Mouse (Mus musculus) midbrain, embryonic 11.5 days (tissue): ENCODE data around the gene Ggt7. TPM values are rescaled to one million over a fixed set of nuclear protein-coding genes. Genes with fewer than 3 reads are reported as not detected.
"Not testable (repeated sequence)": the region's sequence is repeated elsewhere in the genome, so short reads cannot be mapped to it uniquely, and the experiment has no call there.

Experiments used
- ATAC-seq: fragments of 200-750 bp; cut with Nextera tagmentation; 2 replicates; pipeline ENCODE4 v1.8.0; 2017; ENCODE audit warnings: moderate TSS enrichment, moderate library complexity; ENCODE audit not compliant: low FRiP score
- DNase-seq: peaks from one replicate; pipeline ENCODE4 v3.0.0; 2015; ENCODE audit warnings: low spot score; ENCODE audit errors: missing footprints
- H3K27ac ChIP-seq: fragments of 300-500 bp; sonication (generic); 2 replicates; pipeline ENCODE4 v1.5.1; 2014; ENCODE audit warnings: low read depth, low read length
- H3K27me3 ChIP-seq: fragments of 300-500 bp; sonication (generic); 2 replicates; pipeline ENCODE4 v1.6.1; 2014; ENCODE audit warnings: mild to moderate bottlenecking, low read length, moderate library complexity, mixed read lengths; ENCODE audit not compliant: control insufficient read depth, insufficient read depth
- H3K36me3 ChIP-seq: fragments of 300-500 bp; sonication (generic); 2 replicates; pipeline ENCODE4 v1.6.1; 2014; ENCODE audit warnings: mild to moderate bottlenecking, low read length, moderate library complexity, mixed read lengths; ENCODE audit not compliant: control insufficient read depth, insufficient read depth
- H3K4me1 ChIP-seq: fragments of 300-500 bp; sonication (generic); 2 replicates; pipeline ENCODE4 v1.6.1; 2014; ENCODE audit warnings: low read length; ENCODE audit not compliant: control insufficient read depth, insufficient read depth
- H3K4me2 ChIP-seq: fragments of 300-500 bp; sonication (generic); 2 replicates; pipeline ENCODE4 v1.6.1; 2014; ENCODE audit warnings: mild to moderate bottlenecking, moderate library complexity
- H3K4me3 ChIP-seq: fragments of 300-500 bp; sonication (generic); 2 replicates; pipeline ENCODE4 v1.5.1; 2014; ENCODE audit warnings: low read depth, low read length
- H3K9ac ChIP-seq: fragments of 300-500 bp; sonication (generic); 2 replicates; pipeline ENCODE4 v1.6.1; 2014; ENCODE audit warnings: low read length
- H3K9me3 ChIP-seq: fragments of 300-500 bp; sonication (generic); 2 replicates; pipeline ENCODE4 v1.6.1; 2016; ENCODE audit warnings: low read length; ENCODE audit not compliant: control insufficient read depth
- WGBS: fragments of 180-500 bp; shearing (Covaris S2); extraction: QIAGEN DNeasy Blood & Tissue Kit; methylation state at CpG from one replicate; pipeline ENCODE4 v1.1.7; 2014; 5-methylcytosine and 5-hydroxymethylcytosine counted together
- polyA plus RNA-seq: library from polyadenylated mRNA; unstranded; fragments of >200 nt; fragmentation: Nextera tagmentation; extraction: Ambion mirVana; gene quantifications from 2 replicates; pipeline ENCODE4 v1.2.1, GENCODE M21; 2014

Gene Ggt7
- polyA plus RNA-seq, 1 experiment from 2014 or later, result 12.9 TPM

- no peak for ATAC-seq
- H3K27me3 ChIP-seq, result no peaks in the 10 kb centered on the region
- H3K4me3 ChIP-seq, result no peak overlapping the region
- H3K36me3 ChIP-seq, result no peaks in the 10 kb centered on the region
- H3K9ac ChIP-seq, result no peak overlapping the region
- DNase-seq, result no peak
- H3K4me2 ChIP-seq, result no peak overlapping the region
- no peak overlapping the region for H3K27ac ChIP-seq
- H3K4me1 ChIP-seq, result no peaks in the 10 kb centered on the region
- H3K9me3 ChIP-seq, result no peaks in the 10 kb centered on the region
Measured at GRCm38 (mm10) chr2:155539696-155540095, 21.7 kb upstream of the Ggt7 start.

DNA sequence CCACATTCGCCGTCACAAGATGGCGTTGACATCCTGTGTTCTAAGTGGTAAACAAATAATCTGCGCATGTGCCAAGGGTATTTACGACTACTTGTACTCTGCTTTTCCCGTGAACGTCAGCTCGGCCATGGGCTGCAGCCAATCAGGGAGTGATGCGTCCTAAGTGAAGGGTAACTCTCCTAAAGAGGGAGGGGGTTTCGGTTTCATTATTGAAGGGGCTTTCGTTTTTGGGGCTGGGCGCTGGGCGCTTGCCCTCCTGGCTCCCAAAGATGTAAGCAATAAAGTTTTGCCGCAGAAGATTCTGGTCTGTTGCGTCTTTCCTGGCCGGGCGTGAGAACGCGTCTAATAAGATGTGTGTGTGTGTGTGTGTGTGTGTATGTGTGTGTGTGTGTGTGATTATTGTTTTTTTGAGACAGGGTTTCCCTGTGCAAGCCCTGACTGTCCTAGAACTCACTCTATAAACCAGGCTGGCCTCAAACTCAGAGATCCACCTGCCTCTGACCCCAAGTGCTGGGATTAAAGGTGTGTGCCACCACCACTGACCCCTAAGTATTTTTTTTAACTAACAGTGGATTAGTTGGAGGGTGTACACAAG lies 20.5 kb upstream of the Ggt7 start:
- H3K4me3 ChIP-seq, H3K4me1 ChIP-seq, H3K9ac ChIP-seq, H3K36me3 ChIP-seq, DNase-seq, H3K4me2 ChIP-seq, ATAC-seq, H3K27me3 ChIP-seq, H3K9me3 ChIP-seq, H3K27ac ChIP-seq: not testable (repeated sequence)
- WGBS, result 82% methylated on average over 12 of the region's 19 CpGs

DNA sequence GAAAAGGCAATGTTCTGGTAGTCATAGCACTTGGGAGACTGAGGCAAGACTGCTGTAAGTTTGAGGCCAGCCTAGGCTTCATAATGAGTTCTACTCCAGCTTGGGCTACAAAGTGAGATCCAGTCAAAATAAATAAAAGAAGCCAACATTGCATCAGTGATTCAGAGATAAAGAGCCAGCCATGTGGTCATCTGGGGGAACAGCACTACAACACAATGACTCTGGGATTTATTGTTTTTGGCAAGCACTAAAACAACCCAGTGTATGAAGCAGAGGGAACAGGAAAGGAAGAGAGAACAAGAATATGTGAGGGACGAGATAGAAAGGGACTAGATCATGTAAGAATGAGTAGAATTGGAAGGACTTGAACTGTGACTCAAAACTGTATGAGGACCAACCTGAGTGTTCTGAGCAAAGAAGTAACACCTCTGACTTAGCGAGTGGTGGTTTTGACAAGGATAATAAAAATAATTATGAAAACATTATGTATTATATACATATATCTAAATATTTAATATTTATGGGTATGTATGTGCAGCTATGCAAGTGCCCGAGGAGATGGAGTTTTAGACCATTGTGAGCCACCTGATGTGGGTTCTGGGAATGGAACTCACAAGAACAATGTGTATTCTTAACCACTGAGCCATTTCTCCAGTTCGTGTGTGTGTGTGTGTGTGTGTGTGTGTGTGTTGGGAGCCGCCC lies 19.9 kb upstream of the Ggt7 start:
- H3K9ac ChIP-seq, result no peak overlapping the region
- H3K4me2 ChIP-seq, result no peak overlapping the region
- no peaks in the 10 kb centered on the region for H3K9me3 ChIP-seq
- H3K27me3 ChIP-seq, result no peaks in the 10 kb centered on the region
- no peak overlapping the region for H3K27ac ChIP-seq
- 84% methylated on average over 5 of the region's 5 CpGs for WGBS
- DNase-seq (no peak), ATAC-seq (no peak)
- H3K4me3 ChIP-seq, result no peak overlapping the region
- H3K36me3 ChIP-seq, result no peaks in the 10 kb centered on the region
- no peaks in the 10 kb centered on the region for H3K4me1 ChIP-seq

DNA sequence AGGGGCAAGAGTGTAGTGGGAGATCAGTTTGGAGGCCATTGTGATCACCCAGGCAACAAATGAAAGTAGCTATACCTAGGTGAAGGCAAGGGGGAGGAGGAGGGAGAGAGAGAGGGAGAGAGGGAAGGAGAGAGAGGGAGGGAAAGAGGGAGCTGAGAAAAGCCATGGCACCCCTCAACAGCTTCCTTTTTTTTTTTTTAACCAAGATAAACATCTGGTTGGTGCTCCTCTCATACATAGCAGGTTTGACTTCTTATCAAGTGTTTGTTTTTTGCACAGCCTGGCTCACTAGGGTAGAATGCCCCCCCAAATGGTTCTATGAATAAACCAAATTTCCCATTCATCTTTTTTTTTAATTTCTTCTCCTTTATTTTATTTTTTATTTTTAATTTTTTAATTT lies 18.3 kb upstream of the Ggt7 start:
- H3K36me3 ChIP-seq, result no peaks in the 10 kb centered on the region
- H3K4me3 ChIP-seq, result no peak overlapping the region
- H3K27ac ChIP-seq, result no peak overlapping the region
- H3K9ac ChIP-seq, result no peak overlapping the region
- H3K4me1 ChIP-seq, result no peaks in the 10 kb centered on the region
- DNase-seq (no peak), ATAC-seq (no peak)
- no peaks in the 10 kb centered on the region for H3K9me3 ChIP-seq
- no peaks in the 10 kb centered on the region for H3K27me3 ChIP-seq
- no peak overlapping the region for H3K4me2 ChIP-seq

DNA sequence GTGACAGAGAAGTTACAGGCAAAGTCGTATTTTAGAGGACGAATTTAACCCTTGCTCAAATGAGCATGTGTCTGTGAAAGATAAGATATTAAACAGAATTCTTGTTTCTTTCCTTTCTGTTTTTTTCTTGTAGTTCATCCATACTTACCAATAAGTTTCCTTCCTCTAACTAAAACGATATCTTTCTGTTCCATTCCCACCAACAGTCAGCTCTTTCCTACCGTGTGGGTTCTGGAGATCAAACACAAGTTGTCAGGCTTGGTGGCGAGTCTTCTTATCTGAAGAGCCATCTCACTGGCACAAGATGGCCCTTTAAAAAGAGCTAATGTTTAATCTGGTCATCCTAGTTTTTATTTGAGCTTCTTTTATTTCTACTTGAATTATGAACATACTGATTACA lies 9.3 kb upstream of the Ggt7 start:
- H3K4me3 ChIP-seq, result no peak overlapping the region
- no peaks in the 10 kb centered on the region for H3K36me3 ChIP-seq
- 81% methylated on average over 5 of the region's 5 CpGs for WGBS
- no peak overlapping the region for H3K9ac ChIP-seq
- no peak overlapping the region for H3K4me2 ChIP-seq
- no peaks in the 10 kb centered on the region for H3K4me1 ChIP-seq
- ATAC-seq, result no peak
- no peak for DNase-seq
- H3K9me3 ChIP-seq, result no peaks in the 10 kb centered on the region
- no peaks in the 10 kb centered on the region for H3K27me3 ChIP-seq
- H3K27ac ChIP-seq, result no peak overlapping the region

DNA sequence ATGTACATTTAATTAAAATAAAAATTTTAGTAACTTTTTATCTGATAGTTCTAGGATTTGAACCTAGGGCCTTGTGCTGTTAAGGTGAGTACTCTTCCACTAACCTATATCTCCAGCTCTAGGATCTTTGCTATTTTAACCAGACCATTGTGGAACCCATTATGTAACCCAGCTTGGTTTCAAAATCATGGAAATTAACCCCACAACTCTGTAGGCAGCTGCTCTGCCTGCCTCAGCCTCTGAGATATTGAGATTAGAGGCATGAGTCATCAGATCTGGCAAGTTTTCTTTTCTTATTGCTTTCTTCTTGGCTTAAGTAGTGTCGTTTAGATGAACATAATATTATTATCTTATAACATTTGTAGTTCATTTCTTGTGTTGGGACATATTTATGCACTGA lies 6.3 kb upstream of the Ggt7 start:
- DNase-seq (no peak), ATAC-seq (no peak)
- whole genome bisulfite sequencing, result 64% methylated on average over 1 of the region's 1 CpGs
- Histone ChIP-seq H3K4me3 (no peak overlapping the region), H3K9ac (no peak overlapping the region), H3K4me1 (no peaks in the 10 kb centered on the region), H3K27me3 (no peaks in the 10 kb centered on the region), H3K9me3 (no peaks in the 10 kb centered on the region), H3K27ac (no peak overlapping the region), H3K36me3 (no peaks in the 10 kb centered on the region), H3K4me2 (no peak overlapping the region)

DNA sequence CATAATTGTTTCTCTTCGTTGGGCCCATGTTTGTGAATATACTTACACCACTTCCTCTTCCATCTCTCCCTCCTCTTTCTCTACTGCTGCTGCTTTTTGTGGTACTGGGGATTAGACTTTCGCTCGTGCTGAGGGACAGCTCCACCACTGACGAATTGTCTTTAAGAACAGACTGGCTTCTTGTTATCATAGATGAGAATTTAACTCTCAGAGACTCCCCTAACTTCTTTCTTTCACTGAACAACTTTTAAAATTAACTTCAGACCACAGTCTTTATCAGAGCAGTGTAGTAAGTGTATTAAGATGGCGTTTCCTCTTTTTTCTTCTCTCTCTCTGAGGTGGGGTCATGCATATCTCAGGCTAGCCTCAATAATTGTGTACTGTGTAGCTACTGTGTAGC lies 5.7 kb upstream of the Ggt7 start:
- Histone ChIP-seq H3K9ac (no peak overlapping the region), H3K9me3 (no peaks in the 10 kb centered on the region), H3K27ac (no peak overlapping the region), H3K27me3 (no peaks in the 10 kb centered on the region), H3K4me1 (peaks cover under 1% of the 10 kb centered on the region; the same call in 1 of the 2 replicates), H3K4me3 (no peak overlapping the region), H3K36me3 (no peaks in the 10 kb centered on the region), H3K4me2 (no peak overlapping the region)
- ATAC-seq, result no peak
- 60% methylated on average over 5 of the region's 5 CpGs for WGBS
- no peak for DNase-seq

DNA sequence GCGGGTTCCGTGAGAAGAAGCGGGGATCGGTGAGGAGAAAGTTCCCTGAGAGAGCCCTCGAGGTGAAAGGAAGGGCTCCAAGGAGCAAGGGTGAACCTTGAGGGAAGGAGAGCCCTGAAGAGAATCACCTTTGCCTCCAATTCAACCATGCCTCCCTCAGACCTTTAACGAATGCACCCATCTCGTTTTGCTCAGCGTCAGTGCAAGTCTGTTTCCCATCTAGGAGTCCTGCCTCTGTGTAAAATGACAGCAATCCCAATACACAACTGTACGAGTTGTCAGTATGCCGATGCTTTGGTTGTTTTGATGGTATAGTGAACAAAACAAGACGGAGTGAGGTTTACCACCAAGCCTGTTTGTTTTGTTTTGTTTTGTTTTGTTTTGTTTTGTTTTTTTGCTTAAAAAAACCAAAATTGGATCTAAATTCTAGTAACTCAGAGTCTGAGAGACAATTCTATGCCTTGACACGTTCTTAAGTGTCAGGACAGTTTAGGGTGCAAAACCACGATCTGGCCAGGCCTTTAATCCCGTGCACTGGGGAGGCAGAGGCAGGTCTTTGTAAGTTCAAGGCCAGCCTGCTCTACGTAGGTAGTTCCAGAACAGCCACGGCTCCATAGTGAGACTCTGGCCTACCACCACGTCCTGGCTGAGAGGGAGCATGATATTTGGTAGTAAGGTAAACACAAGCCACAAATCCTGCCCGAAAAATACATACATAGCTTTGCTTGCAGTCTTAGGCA lies 664 bp upstream of the Ggt7 start:
- no peaks in the 10 kb centered on the region; the same call in 1 of the 2 replicates for H3K27me3 ChIP-seq
- peak overlapping the region; percentile 71 for H3K4me3 ChIP-seq
- peak overlapping the region; percentile 86 for H3K4me2 ChIP-seq
- no peak overlapping the region; the same call in 1 of the 2 replicates for H3K27ac ChIP-seq
- H3K36me3 ChIP-seq, result no peaks in the 10 kb centered on the region
- H3K9ac ChIP-seq, result peak overlapping the region; percentile 68
- H3K4me1 ChIP-seq, result peaks cover 11% of the 10 kb centered on the region
- DNase-seq (no peak), ATAC-seq (no peak)
- no peaks in the 10 kb centered on the region for H3K9me3 ChIP-seq
- 26% methylated on average over 18 of the region's 18 CpGs for WGBS

DNA sequence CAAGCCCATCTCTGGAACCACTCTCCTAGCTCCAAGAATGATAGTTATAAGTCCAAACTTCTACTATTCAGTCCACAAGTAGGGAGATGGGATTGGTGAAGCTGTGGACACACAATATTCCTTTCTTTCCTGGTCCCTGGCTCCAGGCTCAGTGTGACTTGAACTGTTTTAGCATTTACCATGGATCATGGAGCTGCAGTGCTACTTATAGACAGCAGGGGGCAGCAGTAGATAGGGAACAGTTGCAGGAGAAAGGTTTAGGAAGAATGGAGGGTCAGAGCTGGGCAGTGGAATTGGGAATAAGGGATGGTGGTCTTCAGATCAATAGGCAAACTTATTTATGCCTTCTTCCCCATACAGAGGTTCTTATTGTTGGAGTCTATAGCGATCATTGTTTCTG lies 2.1 kb downstream of the Ggt7 start:
- WGBS, result 5% methylated on average over 1 of the region's 1 CpGs
- H3K4me2 ChIP-seq, result no peak overlapping the region
- H3K9ac ChIP-seq, result no peak overlapping the region
- peaks cover 14% of the 10 kb centered on the region for H3K4me1 ChIP-seq
- H3K27me3 ChIP-seq, result no peaks in the 10 kb centered on the region; the same call in 1 of the 2 replicates
- H3K27ac ChIP-seq, result no peak overlapping the region
- no peak overlapping the region for H3K4me3 ChIP-seq
- ATAC-seq (no peak), DNase-seq (peak; percentile 95)
- no peaks in the 10 kb centered on the region for H3K36me3 ChIP-seq
- no peaks in the 10 kb centered on the region for H3K9me3 ChIP-seq
